Mouse (Mus musculus) adrenal gland, postnatal 4 days (tissue): ENCODE results near the gene Cyb5r1. TPM values are rescaled to one million over a fixed set of nuclear protein-coding genes. Genes with fewer than 3 reads are reported as not detected.

Source experiments
- DNase-seq, 2 experiments: peaks; one replicate each; pipeline ENCODE4 v3.0.0; 2021 to 2022; ENCODE audit warnings: low spot score in 2 of 2, mixed read lengths in 2 of 2
- total RNA-seq, 2 experiments: library from RNA; stranded (reverse); gene quantifications; 2 replicates each; pipeline ENCODE4 v1.2.3; 2021

Gene Cyb5r1
- total RNA-seq, 2 experiments from 2014 or later: 27.0 to 28.8 TPM

- no peak for DNase-seq
Measured at GRCm38 (mm10) chr1:134458139-134458727, 52.9 kb downstream of the Cyb5r1 start.

- DNase-seq: no peak
Measured at GRCm38 (mm10) chr1:134460294-134461284, 55.2 kb downstream of the Cyb5r1 start.

Other genes with a start within 250 kb of the Cyb5r1 start
- 1 to 10 TPM in 1 of 2 experiments, under 1 TPM in 1; 0.81 to 3.4 TPM for gene Chil1, start 223.4 kb upstream of the Cyb5r1 start, total RNA-seq
- gene Mybph, start 212.1 kb upstream of the Cyb5r1 start, total RNA-seq: under 1 TPM; 0.34 to 0.84 TPM
- 100 to 1,000 TPM in 1 of 2 experiments, 10 to 100 TPM in 1; 88.6 to 106 TPM for gene Adora1, start 170.1 kb upstream of the Cyb5r1 start, total RNA-seq
- gene Myog, start 115.6 kb upstream of the Cyb5r1 start, total RNA-seq: 1 to 10 TPM; 1.8 to 3.4 TPM
- gene Ppfia4, start 72.6 kb upstream of the Cyb5r1 start, total RNA-seq: 1 to 10 TPM; 2.9 to 3.5 TPM
- 10 to 100 TPM; 53.9 to 60.4 TPM for gene Tmem183a, start 43.6 kb upstream of the Cyb5r1 start, total RNA-seq
- gene 4933406M09Rik, start 19.6 kb upstream of the Cyb5r1 start, total RNA-seq: not detected
- 100 to 1,000 TPM; 108 to 109 TPM for gene Adipor1, start 9.8 kb downstream of the Cyb5r1 start, total RNA-seq
- gene Klhl12, start 50.0 kb downstream of the Cyb5r1 start, total RNA-seq: 10 to 100 TPM; 25.4 to 26.5 TPM
- gene Rabif, start 89.1 kb downstream of the Cyb5r1 start, total RNA-seq: 10 to 100 TPM; 28.7 to 29.6 TPM
- not detected for gene Mgat4e, start 144.1 kb downstream of the Cyb5r1 start, total RNA-seq
- 10 to 100 TPM; 64.0 to 65.5 TPM for gene Kdm5b, start 154.6 kb downstream of the Cyb5r1 start, total RNA-seq
- gene Syt2, start 241.1 kb downstream of the Cyb5r1 start, total RNA-seq: 1 to 10 TPM; 1.5 to 2.9 TPM